Mouse (Mus musculus) heart, embryonic 14.5 days (tissue): ENCODE measurements around the gene Scarb1. TPM values are rescaled to one million over a fixed set of nuclear protein-coding genes. Genes with fewer than 3 reads are reported as not detected.
"Not testable (repeated sequence)": the region's sequence is repeated elsewhere in the genome, so short reads cannot be mapped to it uniquely, and the experiment has no call there.

ENCODE experiments used
- ATAC-seq: fragments of 200-750 bp; cut with Nextera tagmentation; 2 replicates; pipeline ENCODE4 v1.8.0; 2017; ENCODE audit warnings: low read depth, moderate TSS enrichment; ENCODE audit not compliant: insufficient number of reproducible peaks, insufficient read depth, low FRiP score
- H3K27ac ChIP-seq, 2 experiments: fragments of 200-500 bp in 1 of 2; fragments of 300-500 bp in 1 of 2; sonication (generic) in 1 of 2; replicated peaks in 1 of 2; 2 replicates each; pipeline ENCODE4 v1.5.1; 2012 to 2014; ENCODE audit warnings: low read depth in 2 of 2, low read length in 2 of 2, control low read depth in 1 of 2, mild to moderate bottlenecking in 1 of 2, mixed read lengths in 1 of 2; ENCODE audit not compliant: control insufficient read depth in 1 of 2, insufficient read depth in 1 of 2
- H3K27me3 ChIP-seq: fragments of 300-500 bp; sonication (generic); 2 replicates; pipeline ENCODE4 v1.6.1; 2014; ENCODE audit warnings: mild to moderate bottlenecking, low read length, control low read depth; ENCODE audit not compliant: control insufficient read depth, insufficient read depth
- H3K36me3 ChIP-seq: fragments of 300-500 bp; sonication (generic); 2 replicates; pipeline ENCODE4 v1.6.1; 2014; ENCODE audit warnings: mild to moderate bottlenecking, control low read depth, low read length, mixed read lengths; ENCODE audit not compliant: control insufficient read depth, insufficient read depth
- H3K4me1 ChIP-seq, 2 experiments: fragments of 200-500 bp in 1 of 2; fragments of 300-500 bp in 1 of 2; sonication (generic) in 1 of 2; 2 replicates each; pipeline ENCODE4 v1.6.1; 2012 to 2014; ENCODE audit warnings: low read length in 2 of 2, control low read depth in 1 of 2, mixed read lengths in 1 of 2; ENCODE audit not compliant: control insufficient read depth in 2 of 2, insufficient read depth in 2 of 2
- H3K4me2 ChIP-seq: fragments of 300-500 bp; sonication (generic); 2 replicates; pipeline ENCODE4 v1.6.1; 2014; ENCODE audit warnings: mild to moderate bottlenecking, low read length
- H3K4me3 ChIP-seq, 2 experiments: fragments of 200-500 bp in 1 of 2; fragments of 300-500 bp in 1 of 2; sonication (generic) in 1 of 2; 2 replicates each; pipeline ENCODE4 v1.5.1; 2012 to 2014; ENCODE audit warnings: low read length in 2 of 2, mild to moderate bottlenecking in 2 of 2, control low read depth in 1 of 2, low read depth in 1 of 2, moderate library complexity in 1 of 2; ENCODE audit not compliant: control insufficient read depth in 1 of 2, insufficient read depth in 1 of 2
- H3K9ac ChIP-seq: fragments of 300-500 bp; sonication (generic); 2 replicates; pipeline ENCODE4 v1.6.1; 2014; ENCODE audit warnings: mild to moderate bottlenecking, low read length
- H3K9me3 ChIP-seq: fragments of 300-500 bp; sonication (generic); 2 replicates; pipeline ENCODE4 v1.6.1; 2016; ENCODE audit warnings: low read length, control low read depth; ENCODE audit not compliant: control insufficient read depth
- WGBS: fragments of 180-500 bp; shearing (Covaris S2); extraction: QIAGEN DNeasy Blood & Tissue Kit; methylation state at CpG from one replicate; pipeline ENCODE4 v1.1.7; 2014; 5-methylcytosine and 5-hydroxymethylcytosine counted together
- polyA plus RNA-seq: library from polyadenylated mRNA; unstranded; fragments of >200 nt; fragmentation: Nextera tagmentation; extraction: Ambion mirVana; gene quantifications from 2 replicates; pipeline ENCODE4 v1.2.1, GENCODE M21; 2014

Scarb1 gene
- polyA plus RNA-seq = 59.7 and 61.6 TPM in 2 replicates

- Histone ChIP-seq H3K27ac (peak within 1 kb of the TSS; percentile 19 to 61), H3K4me2 (peak within 1 kb of the TSS; percentile 94), H3K4me1 (peaks cover 24 to 45% of the 10 kb centered on the region in 2 experiments), H3K9ac (peak within 1 kb of the TSS; percentile 76), H3K36me3 (no peaks in the 10 kb centered on the region), H3K9me3 (no peaks in the 10 kb centered on the region), H3K27me3 (no peaks in the 10 kb centered on the region), H3K4me3 (peak within 1 kb of the TSS; percentile 68 to 80)
- WGBS = under 1% methylated on average over 37 of the region's 42 CpGs
- ATAC-seq = peak; percentile 84
These were observed at the start of gene Scarb1 for GRCm38 (mm10) chr5:125340547-125341262. Scarb1 (minus strand) TSS chr5:125341094.

GRCm38 (mm10) chr5:125389579-125390441, 48.9 kb upstream of the Scarb1 start, which contains the start of gene Ubc:
Ubc (minus strand) TSS chr5:125390202.
- H3K27me3 ChIP-seq = no peaks in the 10 kb centered on the region
- H3K4me1 ChIP-seq = peaks cover 25 to 43% of the 10 kb centered on the region in 2 experiments
- peak within 1 kb of the TSS; percentile 100 for H3K9ac ChIP-seq
- H3K36me3 ChIP-seq = peaks cover 22% of the 10 kb centered on the region
- H3K9me3 ChIP-seq = no peaks in the 10 kb centered on the region
- H3K27ac ChIP-seq = peak within 1 kb of the TSS; percentile 96 to 99
- peak; percentile 58 for ATAC-seq
- WGBS = 1% methylated on average over 68 of the region's 69 CpGs
- H3K4me2 ChIP-seq = peak within 1 kb of the TSS; percentile 96
- peak within 1 kb of the TSS; percentile 87 to 99 for H3K4me3 ChIP-seq

- Histone ChIP-seq H3K4me1 (peaks cover 22 to 44% of the 10 kb centered on the region in 2 experiments), H3K9me3 (no peaks in the 10 kb centered on the region), H3K4me2 (peak within 1 kb of the TSS; percentile 96), H3K9ac (peak within 1 kb of the TSS; percentile 100), H3K27me3 (no peaks in the 10 kb centered on the region), H3K27ac (peak within 1 kb of the TSS; percentile 96 to 99), H3K4me3 (peak within 1 kb of the TSS; percentile 87 to 99), H3K36me3 (peaks cover 28% of the 10 kb centered on the region)
- ATAC-seq = peak; percentile 32
- under 1% methylated on average over 41 of the region's 41 CpGs for WGBS
These were observed 48.3 kb upstream of the Scarb1 start, which contains the start of gene Gm10382 for GRCm38 (mm10) chr5:125389131-125389578. Gm10382 (plus strand) TSS chr5:125389322.

GRCm38 (mm10) chr5:125388358-125389092, 47.6 kb upstream of the Scarb1 start:
- Histone ChIP-seq H3K9me3 (no peaks in the 10 kb centered on the region), H3K4me2 (peak overlapping the region; percentile 96), H3K27me3 (no peaks in the 10 kb centered on the region), H3K9ac (peak overlapping the region; percentile 100), H3K36me3 (peaks cover 34% of the 10 kb centered on the region), H3K27ac (peak overlapping the region; percentile 96 to 99), H3K4me3 (peak overlapping the region; percentile 87 to 99), H3K4me1 (peaks cover 17 to 38% of the 10 kb centered on the region in 2 experiments)
- WGBS = 17% methylated on average over 13 of the region's 13 CpGs
- ATAC-seq = no peak

- H3K27me3 ChIP-seq, H3K9me3 ChIP-seq, ATAC-seq, H3K9ac ChIP-seq, H3K27ac ChIP-seq, H3K4me3 ChIP-seq, H3K4me2 ChIP-seq: not testable (repeated sequence)
- Histone ChIP-seq H3K36me3 (peaks cover 41% of the 10 kb centered on the region), H3K4me1 (peaks cover 11 to 32% of the 10 kb centered on the region in 2 experiments)
- WGBS = 83% methylated on average over 5 of the region's 6 CpGs
These were observed 46.4 kb upstream of the Scarb1 start for GRCm38 (mm10) chr5:125387295-125387694.

GRCm38 (mm10) chr5:125385215-125385940, 44.5 kb upstream of the Scarb1 start:
- Histone ChIP-seq H3K9ac (no peak overlapping the region), H3K4me2 (peak overlapping the region; percentile 38)
- 64% methylated on average over 8 of the region's 8 CpGs for WGBS

More at GRCm38 (mm10) chr5:125385215-125385940, 44.5 kb upstream of the Scarb1 start:
- H3K4me1 ChIP-seq = peaks cover 0 to 14% of the 10 kb centered on the region in 2 experiments; a peak in 2 of 4 replicates
- ATAC-seq = no peak
- no peaks in the 10 kb centered on the region for H3K9me3 ChIP-seq
- H3K27me3 ChIP-seq = no peaks in the 10 kb centered on the region
- H3K4me3 ChIP-seq = peak overlapping the region in 1 of 2 experiments; percentile 9; a peak in 1 of 4 replicates
- no peak overlapping the region for H3K27ac ChIP-seq
- peaks cover 41% of the 10 kb centered on the region for H3K36me3 ChIP-seq
